Mouse (Mus musculus) embryonic facial prominence, embryonic 13.5 days (tissue): ENCODE results near the gene Reln. TPM values are rescaled to one million over a fixed set of nuclear protein-coding genes. Genes with fewer than 3 reads are reported as not detected.

ENCODE experiments used
- ATAC-seq: fragments of 200-750 bp; cut with Nextera tagmentation; 2 replicates; pipeline ENCODE4 v1.8.0; 2017; ENCODE audit warnings: low read depth; ENCODE audit not compliant: insufficient number of reproducible peaks, insufficient read depth, low FRiP score, low TSS enrichment
- H3K27ac ChIP-seq: fragments of 300-500 bp; sonication (generic); 2 replicates; pipeline ENCODE4 v1.5.1; 2015; ENCODE audit warnings: moderate library complexity, mild to moderate bottlenecking, inconsistent platforms
- H3K27me3 ChIP-seq: fragments of 300-500 bp; sonication (generic); 2 replicates; pipeline ENCODE4 v1.6.1; 2015; ENCODE audit warnings: mild to moderate bottlenecking, inconsistent platforms
- H3K36me3 ChIP-seq: fragments of 300-500 bp; sonication (generic); 2 replicates; pipeline ENCODE4 v1.6.1; 2015; ENCODE audit warnings: mild to moderate bottlenecking, inconsistent platforms
- H3K4me1 ChIP-seq: fragments of 300-500 bp; sonication (generic); 2 replicates; pipeline ENCODE4 v1.6.1; 2015; ENCODE audit warnings: inconsistent platforms
- H3K4me2 ChIP-seq: fragments of 300-500 bp; sonication (generic); 2 replicates; pipeline ENCODE4 v1.6.1; 2015; ENCODE audit warnings: moderate library complexity, mild to moderate bottlenecking, inconsistent platforms
- H3K4me3 ChIP-seq: fragments of 300-500 bp; sonication (generic); 2 replicates; pipeline ENCODE4 v1.5.1; 2015; ENCODE audit warnings: mild to moderate bottlenecking, inconsistent platforms
- H3K9ac ChIP-seq: fragments of 300-500 bp; sonication (generic); 2 replicates; pipeline ENCODE4 v1.6.1; 2015; ENCODE audit warnings: mild to moderate bottlenecking, inconsistent platforms
- H3K9me3 ChIP-seq: fragments of 300-500 bp; sonication (generic); 2 replicates; pipeline ENCODE4 v1.6.1; 2016; ENCODE audit warnings: inconsistent platforms
- WGBS: fragments of 180-500 bp; shearing (Covaris S2); methylation state at CpG from one replicate; pipeline ENCODE4 v1.1.7; 2015; ENCODE audit warnings: mixed read lengths; 5-methylcytosine and 5-hydroxymethylcytosine counted together
- polyA plus RNA-seq: library from polyadenylated mRNA; unstranded; fragments of >200 nt; fragmentation: Nextera tagmentation; extraction: Ambion mirVana; gene quantifications from 2 replicates; pipeline ENCODE4 v1.2.1, GENCODE M21; 2015

Gene Reln
- polyA plus RNA-seq, 1 experiment from 2014 or later: 5.5 TPM

GRCm38 (mm10) chr5:22208311-22209021 is 136.0 kb downstream of the Reln start:
- ATAC-seq: 0 out of 2 replicates have a peak, but pooled peaks have one; percentile 26
- no peaks in the 10 kb centered on the region for H3K27me3 ChIP-seq

GRCm38 (mm10) chr5:22197926-22198325 is 146.6 kb downstream of the Reln start:
- H3K9me3 ChIP-seq: no peaks in the 10 kb centered on the region
- 71% methylated on average over 2 of the region's 2 CpGs for WGBS
- H3K4me1 ChIP-seq: no peaks in the 10 kb centered on the region
- no peaks in the 10 kb centered on the region for H3K36me3 ChIP-seq
- no peak overlapping the region for H3K27ac ChIP-seq
- no peak overlapping the region for H3K9ac ChIP-seq
- H3K27me3 ChIP-seq: no peaks in the 10 kb centered on the region
- no peak for ATAC-seq
- H3K4me3 ChIP-seq: no peak overlapping the region
- H3K4me2 ChIP-seq: no peak overlapping the region

More at GRCm38 (mm10) chr5:22208311-22209021, 136.0 kb downstream of the Reln start:
- Histone ChIP-seq H3K27ac (no peak overlapping the region), H3K36me3 (no peaks in the 10 kb centered on the region), H3K9ac (no peak overlapping the region), H3K4me3 (no peak overlapping the region), H3K4me1 (peaks cover 8% of the 10 kb centered on the region), H3K9me3 (no peaks in the 10 kb centered on the region), H3K4me2 (no peak overlapping the region)
- 46% methylated on average over 8 of the region's 8 CpGs for WGBS

- Histone ChIP-seq H3K27ac (no peak overlapping the region), H3K4me3 (no peak overlapping the region), H3K4me2 (no peak overlapping the region), H3K27me3 (no peaks in the 10 kb centered on the region), H3K4me1 (no peaks in the 10 kb centered on the region), H3K9me3 (no peaks in the 10 kb centered on the region), H3K9ac (no peak overlapping the region), H3K36me3 (no peaks in the 10 kb centered on the region)
- WGBS: 74% methylated on average over 2 of the region's 2 CpGs
- ATAC-seq: no peak
These were observed 147.6 kb downstream of the Reln start for GRCm38 (mm10) chr5:22196891-22197290.

- Histone ChIP-seq H3K4me2 (no peak overlapping the region), H3K27ac (no peak overlapping the region), H3K27me3 (no peaks in the 10 kb centered on the region), H3K4me3 (no peak overlapping the region), H3K36me3 (no peaks in the 10 kb centered on the region), H3K9ac (no peak overlapping the region), H3K9me3 (no peaks in the 10 kb centered on the region), H3K4me1 (no peaks in the 10 kb centered on the region)
- 74% methylated on average over 4 of the region's 4 CpGs for WGBS
- no peak for ATAC-seq
These were observed 148.0 kb downstream of the Reln start for GRCm38 (mm10) chr5:22196476-22196875.

- Histone ChIP-seq H3K9ac (no peak overlapping the region), H3K4me3 (no peak overlapping the region), H3K27me3 (no peaks in the 10 kb centered on the region), H3K36me3 (no peaks in the 10 kb centered on the region), H3K4me1 (no peaks in the 10 kb centered on the region), H3K9me3 (no peaks in the 10 kb centered on the region), H3K27ac (no peak overlapping the region), H3K4me2 (no peak overlapping the region)
- no peak for ATAC-seq
- 78% methylated on average over 8 of the region's 8 CpGs for WGBS
These were observed 149.1 kb downstream of the Reln start for GRCm38 (mm10) chr5:22195352-22195941.

- Histone ChIP-seq H3K4me3 (no peak overlapping the region), H3K27me3 (no peaks in the 10 kb centered on the region), H3K4me1 (no peaks in the 10 kb centered on the region), H3K9me3 (no peaks in the 10 kb centered on the region), H3K9ac (no peak overlapping the region), H3K4me2 (no peak overlapping the region), H3K36me3 (no peaks in the 10 kb centered on the region), H3K27ac (no peak overlapping the region)
- ATAC-seq: no peak
- WGBS: 71% methylated on average over 7 of the region's 7 CpGs
These were observed 152.7 kb downstream of the Reln start for GRCm38 (mm10) chr5:22191784-22192183.

GRCm38 (mm10) chr5:22190333-22190732 is 154.2 kb downstream of the Reln start:
- H3K27me3 ChIP-seq: no peaks in the 10 kb centered on the region
- no peak overlapping the region for H3K27ac ChIP-seq
- no peak for ATAC-seq
- H3K9ac ChIP-seq: no peak overlapping the region
- H3K4me1 ChIP-seq: no peaks in the 10 kb centered on the region
- H3K4me3 ChIP-seq: no peak overlapping the region
- no peak overlapping the region for H3K4me2 ChIP-seq
- 71% methylated on average over 3 of the region's 3 CpGs for WGBS
- H3K9me3 ChIP-seq: no peaks in the 10 kb centered on the region
- no peaks in the 10 kb centered on the region for H3K36me3 ChIP-seq

GRCm38 (mm10) chr5:22187599-22187998 is 156.9 kb downstream of the Reln start:
- WGBS: 53% methylated on average over 3 of the region's 3 CpGs
- Histone ChIP-seq H3K9ac (no peak overlapping the region), H3K36me3 (no peaks in the 10 kb centered on the region), H3K4me3 (no peak overlapping the region), H3K4me2 (no peak overlapping the region), H3K9me3 (no peaks in the 10 kb centered on the region), H3K27me3 (no peaks in the 10 kb centered on the region), H3K27ac (no peak overlapping the region), H3K4me1 (no peaks in the 10 kb centered on the region)
- ATAC-seq: no peak

GRCm38 (mm10) chr5:22176480-22176879 is 168.0 kb downstream of the Reln start:
- H3K36me3 ChIP-seq: no peaks in the 10 kb centered on the region
- H3K4me3 ChIP-seq: no peak overlapping the region
- H3K9me3 ChIP-seq: no peaks in the 10 kb centered on the region
- no peak overlapping the region for H3K4me2 ChIP-seq
- no peak for ATAC-seq
- H3K27me3 ChIP-seq: no peaks in the 10 kb centered on the region
- 0 out of 2 replicates have a peak, but pooled peaks cover 4% of the 10 kb centered on the region for H3K4me1 ChIP-seq
- H3K27ac ChIP-seq: no peak overlapping the region
- no peak overlapping the region for H3K9ac ChIP-seq
- WGBS: 88% methylated on average over 5 of the region's 5 CpGs

GRCm38 (mm10) chr5:22171336-22171735 is 173.2 kb downstream of the Reln start:
- Histone ChIP-seq H3K27me3 (no peaks in the 10 kb centered on the region), H3K4me2 (no peak overlapping the region), H3K27ac (no peak overlapping the region), H3K4me3 (no peak overlapping the region), H3K4me1 (0 out of 2 replicates have a peak, but pooled peaks cover 4% of the 10 kb centered on the region), H3K9me3 (no peaks in the 10 kb centered on the region), H3K9ac (no peak overlapping the region), H3K36me3 (no peaks in the 10 kb centered on the region)
- 83% methylated on average over 5 of the region's 5 CpGs for WGBS
- ATAC-seq: no peak

- WGBS: 68% methylated on average over 10 of the region's 10 CpGs
- H3K4me1 ChIP-seq: 0 out of 2 replicates have a peak, but pooled peaks cover 6% of the 10 kb centered on the region
- H3K27me3 ChIP-seq: no peaks in the 10 kb centered on the region
- no peak for ATAC-seq
- H3K9ac ChIP-seq: no peak overlapping the region
- H3K36me3 ChIP-seq: no peaks in the 10 kb centered on the region
- H3K9me3 ChIP-seq: no peaks in the 10 kb centered on the region
- H3K27ac ChIP-seq: no peak overlapping the region
- no peak overlapping the region for H3K4me2 ChIP-seq
- H3K4me3 ChIP-seq: no peak overlapping the region
These were observed 180.2 kb downstream of the Reln start for GRCm38 (mm10) chr5:22164060-22164934.
